Mouse (Mus musculus): ENCODE measurements at regions not wholly inside any gene's neighbourhood (a gene's known extent, or its start where the extent isn't known, plus 50 kb on each side); places are given as distances from the start of the nearest gene placed in this dataset.

GRCm38 (mm10) chr14:76188105-76188645, 77.5 kb downstream of the Nufip1 start:
- DNase-seq (ENCODE audit: low read depth, low spot score): peak; percentile 3
- Histone ChIP-seq H3K36me3 (ENCODE audit: control insufficient read depth, insufficient read depth, low read length, poor library complexity, severe bottlenecking) (no peaks in the 10 kb centered on the region), H3K27me3 (ENCODE audit: control insufficient read depth, insufficient read depth, low read length, poor library complexity, severe bottlenecking) (no peaks in the 10 kb centered on the region)

GRCm38 (mm10) chr14:76195324-76195723, 84.6 kb downstream of the Nufip1 start:
- no peaks in the 10 kb centered on the region for H3K27me3 ChIP-seq (ENCODE audit: control insufficient read depth, insufficient read depth, low read length, poor library complexity, severe bottlenecking)
- no peak for DNase-seq (ENCODE audit: low read depth, low spot score)
- no peaks in the 10 kb centered on the region for H3K36me3 ChIP-seq (ENCODE audit: control insufficient read depth, insufficient read depth, low read length, poor library complexity, severe bottlenecking)

GRCm38 (mm10) chr14:76197357-76197756, 86.7 kb downstream of the Nufip1 start:
- H3K27me3 ChIP-seq (ENCODE audit: control insufficient read depth, insufficient read depth, low read length, poor library complexity, severe bottlenecking): no peaks in the 10 kb centered on the region
- no peak for DNase-seq (ENCODE audit: low read depth, low spot score)

GRCm38 (mm10) chr14:76198406-76198805, 87.7 kb downstream of the Nufip1 start:
- H3K27me3 ChIP-seq (ENCODE audit: control insufficient read depth, insufficient read depth, low read length, poor library complexity, severe bottlenecking): no peaks in the 10 kb centered on the region
- H3K36me3 ChIP-seq (ENCODE audit: control insufficient read depth, insufficient read depth, low read length, poor library complexity, severe bottlenecking): no peaks in the 10 kb centered on the region
- no peak for DNase-seq (ENCODE audit: low read depth, low spot score)

More at GRCm38 (mm10) chr14:76197357-76197756, 86.7 kb downstream of the Nufip1 start:
- no peaks in the 10 kb centered on the region for H3K36me3 ChIP-seq (ENCODE audit: control insufficient read depth, insufficient read depth, low read length, poor library complexity, severe bottlenecking)

- no peaks in the 10 kb centered on the region for H3K27me3 ChIP-seq (ENCODE audit: control insufficient read depth, insufficient read depth, low read length, poor library complexity, severe bottlenecking)
- H3K36me3 ChIP-seq (ENCODE audit: control insufficient read depth, insufficient read depth, low read length, poor library complexity, severe bottlenecking): no peaks in the 10 kb centered on the region
- DNase-seq (ENCODE audit: low read depth, low spot score): no peak
Observed at GRCm38 (mm10) chr14:76202595-76202994, 91.9 kb downstream of the Nufip1 start.

GRCm38 (mm10) chr14:76203135-76203534, 92.4 kb downstream of the Nufip1 start:
- no peaks in the 10 kb centered on the region for H3K27me3 ChIP-seq (ENCODE audit: control insufficient read depth, insufficient read depth, low read length, poor library complexity, severe bottlenecking)
- DNase-seq (ENCODE audit: low read depth, low spot score): no peak
- no peaks in the 10 kb centered on the region for H3K36me3 ChIP-seq (ENCODE audit: control insufficient read depth, insufficient read depth, low read length, poor library complexity, severe bottlenecking)

GRCm38 (mm10) chr14:76216446-76217177, 105.9 kb downstream of the Nufip1 start:
- Histone ChIP-seq H3K36me3 (ENCODE audit: control insufficient read depth, insufficient read depth, low read length, poor library complexity, severe bottlenecking) (no peaks in the 10 kb centered on the region), H3K27me3 (ENCODE audit: control insufficient read depth, insufficient read depth, low read length, poor library complexity, severe bottlenecking) (no peaks in the 10 kb centered on the region)
- DNase-seq (ENCODE audit: low read depth, low spot score): no peak

- DNase-seq (ENCODE audit: low read depth, low spot score): peak; percentile 11
- no peaks in the 10 kb centered on the region for H3K36me3 ChIP-seq (ENCODE audit: control insufficient read depth, insufficient read depth, low read length, poor library complexity, severe bottlenecking)
- H3K27me3 ChIP-seq (ENCODE audit: control insufficient read depth, insufficient read depth, low read length, poor library complexity, severe bottlenecking): no peaks in the 10 kb centered on the region
Observed at GRCm38 (mm10) chr14:76217178-76217500, 106.4 kb downstream of the Nufip1 start.

GRCm38 (mm10) chr14:76217571-76218256, 107.0 kb downstream of the Nufip1 start:
- Histone ChIP-seq H3K36me3 (ENCODE audit: control insufficient read depth, insufficient read depth, low read length, poor library complexity, severe bottlenecking) (no peaks in the 10 kb centered on the region), H3K27me3 (ENCODE audit: control insufficient read depth, insufficient read depth, low read length, poor library complexity, severe bottlenecking) (no peaks in the 10 kb centered on the region)
- DNase-seq (ENCODE audit: low read depth, low spot score): no peak

- no peak for DNase-seq (ENCODE audit: low read depth, low spot score)
- H3K36me3 ChIP-seq (ENCODE audit: control insufficient read depth, insufficient read depth, low read length, poor library complexity, severe bottlenecking): no peaks in the 10 kb centered on the region
- H3K27me3 ChIP-seq (ENCODE audit: control insufficient read depth, insufficient read depth, low read length, poor library complexity, severe bottlenecking): no peaks in the 10 kb centered on the region
Observed at GRCm38 (mm10) chr14:76220952-76221351, 110.3 kb downstream of the Nufip1 start.

GRCm38 (mm10) chr14:76221617-76222319, 111.1 kb downstream of the Nufip1 start:
- Histone ChIP-seq H3K27me3 (ENCODE audit: control insufficient read depth, insufficient read depth, low read length, poor library complexity, severe bottlenecking) (no peaks in the 10 kb centered on the region), H3K36me3 (ENCODE audit: control insufficient read depth, insufficient read depth, low read length, poor library complexity, severe bottlenecking) (no peaks in the 10 kb centered on the region)
- no peak for DNase-seq (ENCODE audit: low read depth, low spot score)

- H3K36me3 ChIP-seq (ENCODE audit: control insufficient read depth, insufficient read depth, low read length, poor library complexity, severe bottlenecking): no peaks in the 10 kb centered on the region
- no peak for DNase-seq (ENCODE audit: low read depth, low spot score)
- H3K27me3 ChIP-seq (ENCODE audit: control insufficient read depth, insufficient read depth, low read length, poor library complexity, severe bottlenecking): no peaks in the 10 kb centered on the region
Observed at GRCm38 (mm10) chr14:76222320-76222626, 111.6 kb downstream of the Nufip1 start.

- DNase-seq (ENCODE audit: low read depth, low spot score): no peak
- Histone ChIP-seq H3K36me3 (ENCODE audit: control insufficient read depth, insufficient read depth, low read length, poor library complexity, severe bottlenecking) (no peaks in the 10 kb centered on the region), H3K27me3 (ENCODE audit: control insufficient read depth, insufficient read depth, low read length, poor library complexity, severe bottlenecking) (no peaks in the 10 kb centered on the region)
Observed at GRCm38 (mm10) chr14:76223036-76223650, 112.5 kb downstream of the Nufip1 start.

GRCm38 (mm10) chr14:76223903-76224302, 113.2 kb downstream of the Nufip1 start:
- Histone ChIP-seq H3K36me3 (ENCODE audit: control insufficient read depth, insufficient read depth, low read length, poor library complexity, severe bottlenecking) (no peaks in the 10 kb centered on the region), H3K27me3 (ENCODE audit: control insufficient read depth, insufficient read depth, low read length, poor library complexity, severe bottlenecking) (no peaks in the 10 kb centered on the region)
- no peak for DNase-seq (ENCODE audit: low read depth, low spot score)

- Histone ChIP-seq H3K36me3 (ENCODE audit: control insufficient read depth, insufficient read depth, low read length, poor library complexity, severe bottlenecking) (no peaks in the 10 kb centered on the region), H3K27me3 (ENCODE audit: control insufficient read depth, insufficient read depth, low read length, poor library complexity, severe bottlenecking) (no peaks in the 10 kb centered on the region)
- DNase-seq (ENCODE audit: low read depth, low spot score): no peak
Observed at GRCm38 (mm10) chr14:76225532-76225931, 114.8 kb downstream of the Nufip1 start.
